Mouse (Mus musculus) G1E (cell line): ENCODE data around the gene Nsun3.

Experiments
- CTCF ChIP-seq: IDR thresholded peaks from 2 replicates; pipeline ENCODE4 v1.5.1; 2012; ENCODE audit warnings: low read depth, low read length, inconsistent platforms, mixed read lengths
- GATA1 ChIP-seq: IDR thresholded peaks from 2 replicates; pipeline ENCODE4 v1.6.1; 2012; ENCODE audit warnings: borderline replicate concordance, low read length, inconsistent platforms, mixed read lengths
- GATA2 ChIP-seq: IDR thresholded peaks from 2 replicates; pipeline ENCODE4 v1.6.1; 2012; ENCODE audit warnings: low read depth, low read length, inconsistent platforms, borderline replicate concordance
- POLR2AphosphoS5 ChIP-seq: IDR thresholded peaks from 2 replicates; pipeline ENCODE4 v1.6.1; 2012; ENCODE audit warnings: low read depth, low read length, inconsistent platforms; ENCODE audit not compliant: insufficient replicate concordance
- TAL1 ChIP-seq: conservative IDR thresholded peaks from 2 replicates; pipeline ENCODE4 v1.6.1; 2012; ENCODE audit warnings: low read depth, low read length, inconsistent platforms, mixed read lengths

DNA sequence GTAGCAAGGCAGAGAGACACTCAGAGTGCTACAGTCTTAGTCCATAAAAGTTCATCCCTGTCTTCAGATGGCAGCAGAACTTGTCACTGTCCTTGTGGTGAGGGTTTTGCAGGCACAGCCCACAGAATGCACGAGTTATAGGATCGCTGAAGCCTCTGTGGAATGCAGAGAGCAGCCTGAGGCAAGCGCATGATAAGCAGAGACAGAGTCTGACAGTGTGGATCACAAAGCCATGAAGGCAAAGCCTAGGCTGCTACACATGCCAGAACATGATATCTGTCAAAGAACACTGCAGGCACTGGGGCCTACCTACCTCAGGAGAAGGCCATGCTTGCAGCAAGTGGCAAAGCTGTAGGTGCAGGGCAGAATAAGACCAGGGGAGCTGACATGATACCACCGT lies 12.8 kb upstream of the Nsun3 start:
- TF ChIP-seq CTCF (no peak), TAL1 (no peak), GATA2 (no peak), GATA1 (no peak), POLR2AphosphoS5 (no peak)
